Mouse (Mus musculus) lung, embryonic 16.5 days (tissue): ENCODE measurements at regions not wholly inside any gene's neighbourhood (a gene's known extent, or its start where the extent isn't known, plus 50 kb on each side); places are given as distances from the start of the nearest gene placed in this dataset.

Experiments
- ATAC-seq: fragments of 200-750 bp; cut with Nextera tagmentation; 2 replicates; pipeline ENCODE4 v1.8.0; 2017; ENCODE audit warnings: low read depth, mild to moderate bottlenecking, moderate library complexity
- H3K27ac ChIP-seq: fragments of 300-500 bp; sonication (generic); 2 replicates; pipeline ENCODE4 v1.5.1; 2014; ENCODE audit warnings: mild to moderate bottlenecking, control low read depth, low read length
- H3K27me3 ChIP-seq: fragments of 300-500 bp; sonication (generic); 2 replicates; pipeline ENCODE4 v1.6.1; 2014; ENCODE audit warnings: low read depth, low read length, mixed read lengths; ENCODE audit not compliant: control insufficient read depth, insufficient read depth
- H3K36me3 ChIP-seq: fragments of 300-500 bp; sonication (generic); 2 replicates; pipeline ENCODE4 v1.6.1; 2014; ENCODE audit warnings: low read length; ENCODE audit not compliant: control insufficient read depth, insufficient read depth
- H3K4me1 ChIP-seq: fragments of 300-500 bp; sonication (generic); replicated peaks from 2 replicates; pipeline ENCODE4 v1.6.1; 2014; ENCODE audit warnings: low read length, mixed read lengths; ENCODE audit not compliant: control insufficient read depth, insufficient read depth
- H3K4me2 ChIP-seq: fragments of 300-500 bp; sonication (generic); 2 replicates; pipeline ENCODE4 v1.6.1; 2014; ENCODE audit warnings: low read depth, low read length, control low read depth
- H3K4me3 ChIP-seq: fragments of 300-500 bp; sonication (generic); 2 replicates; pipeline ENCODE4 v1.5.1; 2014; ENCODE audit warnings: mild to moderate bottlenecking, low read length, control low read depth
- H3K9ac ChIP-seq: fragments of 300-500 bp; sonication (generic); 2 replicates; pipeline ENCODE4 v1.6.1; 2014; ENCODE audit warnings: low read length, control low read depth
- H3K9me3 ChIP-seq: fragments of 300-500 bp; sonication (generic); 2 replicates; pipeline ENCODE4 v1.6.1; 2016; ENCODE audit warnings: low read length; ENCODE audit not compliant: control insufficient read depth
- WGBS: fragments of 180-500 bp; shearing (Covaris S2); extraction: QIAGEN DNeasy Blood & Tissue Kit; methylation state at CpG from one replicate; pipeline ENCODE4 v1.1.7; 2014; 5-methylcytosine and 5-hydroxymethylcytosine counted together

GRCm38 (mm10) chr2:178632831-178633585 lies 202.7 kb downstream of the Cdh26 start:
- WGBS, result 83% methylated on average over 13 of the region's 13 CpGs
- no peaks in the 10 kb centered on the region; the same call in 1 of the 2 replicates for H3K4me1 ChIP-seq
- H3K4me3 ChIP-seq, result no peak overlapping the region
- no peak overlapping the region for H3K9ac ChIP-seq
- no peaks in the 10 kb centered on the region for H3K9me3 ChIP-seq
- no peaks in the 10 kb centered on the region for H3K36me3 ChIP-seq
- H3K27ac ChIP-seq, result no peak overlapping the region
- H3K27me3 ChIP-seq, result peaks cover 2% of the 10 kb centered on the region; the same call in 1 of the 2 replicates
- ATAC-seq, result no peak
- no peak overlapping the region for H3K4me2 ChIP-seq

DNA sequence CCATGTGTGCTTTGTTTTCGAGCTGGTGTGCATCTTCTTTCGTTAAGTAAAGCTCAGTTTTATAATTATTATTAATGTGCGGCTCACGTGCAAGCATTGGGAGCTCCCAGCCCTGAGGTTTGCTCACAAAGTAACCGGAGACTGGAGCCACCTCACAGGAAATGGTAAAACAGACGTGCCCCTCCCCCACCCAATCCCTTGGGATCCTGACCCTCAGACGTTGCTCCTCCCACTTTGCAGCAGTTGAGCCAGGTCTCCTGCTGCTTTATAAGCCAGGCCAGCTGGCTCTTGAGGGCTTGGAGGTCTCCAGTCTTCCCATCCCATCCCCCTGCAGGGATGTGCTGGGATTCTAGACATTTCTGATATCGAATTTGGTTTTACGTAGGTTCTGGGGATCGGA lies 203.8 kb downstream of the Cdh26 start:
- no peak for ATAC-seq
- WGBS, result 46% methylated on average over 10 of the region's 10 CpGs
- Histone ChIP-seq H3K36me3 (no peaks in the 10 kb centered on the region), H3K27ac (no peak overlapping the region), H3K9me3 (no peaks in the 10 kb centered on the region), H3K27me3 (no peaks in the 10 kb centered on the region), H3K4me1 (no peaks in the 10 kb centered on the region; the same call in 1 of the 2 replicates), H3K9ac (no peak overlapping the region), H3K4me3 (no peak overlapping the region), H3K4me2 (no peak overlapping the region)

- Histone ChIP-seq H3K27me3 (no peaks in the 10 kb centered on the region), H3K4me3 (no peak overlapping the region), H3K4me2 (no peak overlapping the region), H3K4me1 (no peaks in the 10 kb centered on the region; the same call in 1 of the 2 replicates), H3K27ac (no peak overlapping the region), H3K9ac (no peak overlapping the region), H3K36me3 (no peaks in the 10 kb centered on the region), H3K9me3 (no peaks in the 10 kb centered on the region)
- peak; percentile 66 for ATAC-seq
- WGBS, result 31% methylated on average over 4 of the region's 4 CpGs
These were observed 205.4 kb downstream of the Cdh26 start for GRCm38 (mm10) chr2:178635685-178636084.

DNA sequence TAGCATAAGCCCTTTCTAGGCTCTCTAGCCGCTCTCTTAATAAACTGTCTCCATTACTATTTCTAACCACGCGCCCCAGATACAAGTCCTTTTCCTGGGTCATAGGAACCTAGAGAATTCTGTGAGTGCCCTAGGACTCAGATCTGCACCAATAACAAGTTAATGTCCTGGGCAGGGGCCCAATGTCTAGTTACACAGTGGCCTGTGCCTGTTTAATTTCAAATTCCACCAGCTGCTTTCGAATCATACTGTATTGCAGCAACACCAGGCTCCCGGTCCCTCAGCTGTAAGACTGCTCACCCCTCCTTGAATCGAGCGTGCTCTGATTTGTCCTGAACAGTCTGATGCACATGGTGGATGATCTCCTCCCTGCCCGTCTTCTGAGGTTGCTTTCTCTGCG lies 206.6 kb downstream of the Cdh26 start:
- Histone ChIP-seq H3K4me2 (no peak overlapping the region), H3K4me1 (no peaks in the 10 kb centered on the region; the same call in 1 of the 2 replicates), H3K4me3 (no peak overlapping the region), H3K27me3 (no peaks in the 10 kb centered on the region), H3K9ac (no peak overlapping the region), H3K36me3 (no peaks in the 10 kb centered on the region), H3K9me3 (no peaks in the 10 kb centered on the region), H3K27ac (no peak overlapping the region)
- WGBS, result 80% methylated on average over 9 of the region's 9 CpGs
- ATAC-seq, result no peak

GRCm38 (mm10) chr2:178642137-178643052 lies 212.1 kb downstream of the Cdh26 start:
- no peaks in the 10 kb centered on the region for H3K27me3 ChIP-seq
- H3K36me3 ChIP-seq, result no peaks in the 10 kb centered on the region
- no peaks in the 10 kb centered on the region for H3K9me3 ChIP-seq
- peak; percentile 95 for ATAC-seq
- H3K27ac ChIP-seq, result peak overlapping the region; percentile 90
- 36% methylated on average over 16 of the region's 16 CpGs for WGBS
- peaks cover 5% of the 10 kb centered on the region for H3K4me1 ChIP-seq
- peak overlapping the region; percentile 9; the same call in 1 of the 2 replicates for H3K4me3 ChIP-seq
- H3K9ac ChIP-seq, result no peak overlapping the region
- H3K4me2 ChIP-seq, result peak overlapping the region; percentile 36

DNA sequence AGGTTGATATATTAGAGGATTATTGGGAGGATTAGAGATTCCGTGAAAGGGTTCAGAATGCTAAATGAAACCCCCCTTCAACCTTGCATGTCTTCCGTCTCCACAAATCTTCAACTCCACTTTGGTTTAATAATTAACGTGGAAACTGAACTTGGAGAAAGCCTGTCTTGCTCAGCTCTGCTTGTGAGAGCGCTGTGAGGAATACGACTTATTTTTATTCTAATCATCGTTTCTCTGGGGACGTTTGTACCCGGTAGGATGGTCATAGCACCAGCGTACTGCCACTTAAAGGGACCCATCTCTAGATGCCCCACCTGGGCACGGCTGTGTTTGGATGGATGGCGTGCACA lies 212.7 kb downstream of the Cdh26 start:
- peak; percentile 59 for ATAC-seq
- no peaks in the 10 kb centered on the region for H3K9me3 ChIP-seq
- H3K4me3 ChIP-seq, result peak overlapping the region; percentile 9; the same call in 1 of the 2 replicates
- H3K4me1 ChIP-seq, result peaks cover 5% of the 10 kb centered on the region
- H3K4me2 ChIP-seq, result peak overlapping the region; percentile 36
- H3K9ac ChIP-seq, result 0 out of 2 replicates have a peak overlapping the region, but pooled peaks have one; percentile 35
- H3K36me3 ChIP-seq, result no peaks in the 10 kb centered on the region
- no peaks in the 10 kb centered on the region for H3K27me3 ChIP-seq
- WGBS, result 50% methylated on average over 11 of the region's 11 CpGs
- H3K27ac ChIP-seq, result peak overlapping the region; percentile 90

- no peak for ATAC-seq
- Histone ChIP-seq H3K27ac (peak overlapping the region; percentile 90), H3K4me1 (peaks cover 5% of the 10 kb centered on the region), H3K9me3 (no peaks in the 10 kb centered on the region), H3K9ac (no peak overlapping the region), H3K4me3 (no peak overlapping the region), H3K27me3 (no peaks in the 10 kb centered on the region), H3K4me2 (no peak overlapping the region), H3K36me3 (no peaks in the 10 kb centered on the region)
- WGBS, result 30% methylated on average over 4 of the region's 4 CpGs
These were observed 213.5 kb downstream of the Cdh26 start for GRCm38 (mm10) chr2:178643841-178644240.

DNA sequence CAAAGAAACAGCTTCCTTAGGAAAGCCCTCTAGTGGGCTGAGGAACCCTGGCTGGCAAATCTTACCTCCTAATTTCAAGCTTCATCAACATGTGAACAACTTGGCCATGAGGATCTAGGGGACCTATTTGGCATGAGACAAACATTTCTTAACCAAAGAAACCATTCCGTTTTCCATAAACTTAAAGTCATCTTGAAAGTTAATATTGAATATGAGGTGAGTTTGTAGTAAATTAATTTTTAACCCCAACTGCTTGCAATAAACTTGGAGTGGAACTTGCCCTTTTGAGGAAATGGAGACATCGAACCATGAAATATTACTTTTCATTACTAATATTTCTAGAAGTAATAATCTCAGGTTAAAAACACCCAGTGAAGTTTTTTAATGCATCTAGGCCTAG lies 229.7 kb downstream of the Cdh26 start:
- H3K4me3 ChIP-seq, result no peak overlapping the region
- no peaks in the 10 kb centered on the region for H3K4me1 ChIP-seq
- H3K9me3 ChIP-seq, result no peaks in the 10 kb centered on the region
- WGBS, result 68% methylated on average over 2 of the region's 2 CpGs
- no peak overlapping the region for H3K27ac ChIP-seq
- H3K36me3 ChIP-seq, result no peaks in the 10 kb centered on the region
- H3K9ac ChIP-seq, result no peak overlapping the region
- no peaks in the 10 kb centered on the region for H3K27me3 ChIP-seq
- ATAC-seq, result no peak
- no peak overlapping the region for H3K4me2 ChIP-seq

- no peaks in the 10 kb centered on the region for H3K4me1 ChIP-seq
- 32% methylated on average over 1 of the region's 1 CpGs for WGBS
- no peaks in the 10 kb centered on the region for H3K9me3 ChIP-seq
- no peaks in the 10 kb centered on the region for H3K36me3 ChIP-seq
- H3K4me3 ChIP-seq, result no peak overlapping the region
- peak; percentile 59; the same call in 1 of the 2 replicates for ATAC-seq
- H3K27ac ChIP-seq, result no peak overlapping the region
- H3K9ac ChIP-seq, result no peak overlapping the region
- H3K27me3 ChIP-seq, result peaks cover 3% of the 10 kb centered on the region; the same call in 1 of the 2 replicates
- H3K4me2 ChIP-seq, result no peak overlapping the region
These were observed 232.1 kb downstream of the Cdh26 start for GRCm38 (mm10) chr2:178662396-178662795.
